Mouse (Mus musculus) hindbrain, embryonic 12.5 days (tissue): Measurements from ENCODE around the gene Sphk2. TPM values are rescaled to one million over a fixed set of nuclear protein-coding genes. Genes with fewer than 3 reads are reported as not detected.
A peak's percentile ranks its signal among the peaks of the same experiment; 100 is the strongest.

ENCODE experiments used
- ATAC-seq: fragments of 200-750 bp; cut with Nextera tagmentation; 2 replicates; pipeline ENCODE4 v1.8.0; 2017; ENCODE audit warnings: moderate TSS enrichment; ENCODE audit not compliant: low FRiP score
- H3K27ac ChIP-seq: fragments of 300-500 bp; sonication (generic); 2 replicates; pipeline ENCODE4 v1.5.1; 2016; ENCODE audit warnings: mild to moderate bottlenecking
- H3K27me3 ChIP-seq: fragments of 300-500 bp; sonication (generic); 2 replicates; pipeline ENCODE4 v1.6.1; 2016; ENCODE audit warnings: mild to moderate bottlenecking
- H3K36me3 ChIP-seq: fragments of 300-500 bp; sonication (generic); 2 replicates; pipeline ENCODE4 v1.6.1; 2016; ENCODE audit warnings: mild to moderate bottlenecking
- H3K4me1 ChIP-seq: fragments of 300-500 bp; sonication (generic); 2 replicates; pipeline ENCODE4 v1.6.1; 2016
- H3K4me2 ChIP-seq: fragments of 300-500 bp; sonication (generic); replicated peaks from 2 replicates; pipeline ENCODE4 v1.6.1; 2016; ENCODE audit warnings: mild to moderate bottlenecking
- H3K4me3 ChIP-seq: fragments of 300-500 bp; sonication (generic); 2 replicates; pipeline ENCODE4 v1.5.1; 2016; ENCODE audit warnings: mild to moderate bottlenecking
- H3K9ac ChIP-seq: fragments of 300-500 bp; sonication (generic); 2 replicates; pipeline ENCODE4 v1.6.1; 2016; ENCODE audit warnings: mild to moderate bottlenecking, moderate library complexity
- H3K9me3 ChIP-seq: fragments of 300-500 bp; sonication (generic); replicated peaks from 2 replicates; pipeline ENCODE4 v1.6.1; 2016; ENCODE audit warnings: mild to moderate bottlenecking
- WGBS: fragments of 180-500 bp; shearing (Covaris S2); methylation state at CpG from one replicate; pipeline ENCODE4 v1.1.7; 2016; 5-methylcytosine and 5-hydroxymethylcytosine counted together
- polyA plus RNA-seq: library from polyadenylated mRNA; unstranded; fragments of >200 nt; fragmentation: Nextera tagmentation; extraction: Ambion mirVana; gene quantifications from 2 replicates; pipeline ENCODE4 v1.2.1, GENCODE M21; 2016

Sphk2 gene
- polyA plus RNA-seq, 1 experiment from 2014 or later, result 30.3 TPM

DNA sequence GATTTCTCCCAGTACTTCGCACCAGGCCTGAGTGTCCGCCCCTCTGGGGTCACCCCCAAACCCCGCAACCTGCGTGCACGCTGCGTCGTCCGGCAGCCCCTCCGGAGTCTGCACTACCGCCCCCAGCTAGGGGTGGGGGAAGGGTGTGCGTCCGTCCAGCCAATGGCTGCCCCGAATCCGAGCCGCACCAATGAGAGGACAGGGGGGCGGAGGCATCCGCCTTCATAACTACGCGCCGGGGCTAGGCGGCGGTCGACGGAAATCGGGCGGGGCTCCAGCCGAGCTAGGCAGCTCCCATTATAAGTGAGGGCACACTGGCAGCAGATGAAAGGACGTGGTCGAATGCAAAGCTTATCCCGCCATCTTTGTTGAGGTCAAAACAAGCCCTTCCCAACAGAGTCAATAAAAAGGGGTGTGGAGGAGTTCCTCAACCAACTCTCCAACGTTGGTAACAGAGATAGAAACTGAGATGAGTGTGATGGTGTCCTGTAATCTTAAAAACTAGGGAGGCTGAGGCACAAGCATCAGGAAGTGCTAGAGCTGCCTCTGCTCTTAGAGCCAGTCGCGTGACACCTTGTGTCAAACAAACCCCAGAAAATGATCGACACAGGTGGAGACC, 2.6 kb downstream of the Sphk2 start, which contains the start of gene Rpl18:
Rpl18 (plus strand) TSS at position 368 of the 619 bp plus-strand sequence.
- 8% methylated on average over 34 of the region's 34 CpGs for WGBS
- Histone ChIP-seq H3K4me1 (peaks cover 48% of the 10 kb centered on the region), H3K27ac (peak within 1 kb of the TSS; percentile 70), H3K9ac (peak within 1 kb of the TSS; percentile 78), H3K27me3 (no peaks in the 10 kb centered on the region), H3K4me2 (peak within 1 kb of the TSS; percentile 93), H3K4me3 (peak within 1 kb of the TSS; percentile 87), H3K9me3 (no peaks in the 10 kb centered on the region), H3K36me3 (peaks cover 45% of the 10 kb centered on the region)
- peak; percentile 90 for ATAC-seq

GRCm38 (mm10) chr7:45714630-45715089, 3.1 kb downstream of the Sphk2 start:
- Histone ChIP-seq H3K27me3 (no peaks in the 10 kb centered on the region), H3K4me2 (peak overlapping the region; percentile 93), H3K36me3 (peaks cover 40% of the 10 kb centered on the region), H3K4me1 (peaks cover 49% of the 10 kb centered on the region), H3K9me3 (no peaks in the 10 kb centered on the region), H3K4me3 (peak overlapping the region; percentile 87), H3K9ac (peak overlapping the region; percentile 78), H3K27ac (peak overlapping the region; percentile 70)
- 11% methylated on average over 14 of the region's 14 CpGs for WGBS
- peak; percentile 64; the same call in 1 of the 2 replicates for ATAC-seq

- H3K4me1 ChIP-seq, result peaks cover 49% of the 10 kb centered on the region
- no peak for ATAC-seq
Observed at GRCm38 (mm10) chr7:45713881-45714520, 3.8 kb downstream of the Sphk2 start.

GRCm38 (mm10) chr7:45713396-45713795, 4.4 kb downstream of the Sphk2 start:
- Histone ChIP-seq H3K36me3 (peaks cover 35% of the 10 kb centered on the region), H3K4me2 (no peak overlapping the region), H3K4me3 (no peak overlapping the region), H3K27ac (no peak overlapping the region), H3K27me3 (no peaks in the 10 kb centered on the region), H3K9me3 (no peaks in the 10 kb centered on the region), H3K9ac (no peak overlapping the region), H3K4me1 (peaks cover 50% of the 10 kb centered on the region)
- WGBS, result 94% methylated on average over 16 of the region's 16 CpGs
- no peak for ATAC-seq

More at GRCm38 (mm10) chr7:45713881-45714520, 3.8 kb downstream of the Sphk2 start:
- no peaks in the 10 kb centered on the region for H3K27me3 ChIP-seq
- no peak overlapping the region for H3K27ac ChIP-seq
- H3K4me3 ChIP-seq, result peak overlapping the region; percentile 87
- H3K9ac ChIP-seq, result peak overlapping the region; percentile 78
- H3K9me3 ChIP-seq, result no peaks in the 10 kb centered on the region
- 78% methylated on average over 6 of the region's 6 CpGs for WGBS
- peaks cover 35% of the 10 kb centered on the region for H3K36me3 ChIP-seq
- H3K4me2 ChIP-seq, result peak overlapping the region; percentile 93

DNA sequence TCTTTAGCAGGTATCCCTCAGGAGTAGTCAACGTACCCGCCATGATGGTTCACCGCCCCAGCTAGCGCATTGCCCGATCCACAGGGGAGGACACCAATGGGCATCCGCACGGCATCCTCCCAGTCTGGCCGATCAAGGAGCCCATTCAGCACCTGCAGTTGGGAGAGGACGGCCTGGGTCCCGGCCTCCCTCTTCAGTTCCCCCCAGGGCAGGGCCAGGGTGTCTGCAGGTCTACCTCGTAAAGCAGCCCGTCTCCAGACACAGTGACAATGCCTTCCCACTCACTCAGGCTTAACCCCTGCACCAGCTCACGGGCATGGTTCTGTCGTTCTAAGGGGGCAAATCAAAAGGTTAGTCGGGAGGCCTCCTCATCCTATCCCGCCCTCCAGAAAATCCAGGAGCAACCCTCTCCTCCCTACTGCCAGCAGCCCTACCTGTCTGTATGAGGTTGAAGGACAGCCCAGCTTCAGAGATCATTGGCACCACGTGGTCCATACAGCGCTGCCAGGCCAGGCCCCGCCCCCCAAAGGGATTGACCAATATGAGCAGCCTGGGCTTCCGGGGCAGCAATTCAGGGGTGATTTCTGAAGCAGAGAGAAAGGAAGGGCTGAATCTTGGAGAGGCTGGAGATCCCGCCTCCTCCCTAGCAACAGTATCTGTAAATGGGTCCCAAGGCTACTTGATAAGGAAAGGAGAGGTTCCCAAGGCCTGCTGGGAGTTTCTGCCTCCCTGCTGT, 5.6 kb downstream of the Sphk2 start:
- H3K9me3 ChIP-seq, result no peaks in the 10 kb centered on the region
- no peak overlapping the region for H3K4me3 ChIP-seq
- H3K27me3 ChIP-seq, result no peaks in the 10 kb centered on the region
- peaks cover 35% of the 10 kb centered on the region for H3K36me3 ChIP-seq
- H3K9ac ChIP-seq, result no peak overlapping the region
- no peak for ATAC-seq
- H3K27ac ChIP-seq, result no peak overlapping the region
- 89% methylated on average over 21 of the region's 21 CpGs for WGBS
- no peak overlapping the region for H3K4me2 ChIP-seq
- H3K4me1 ChIP-seq, result peaks cover 61% of the 10 kb centered on the region

DNA sequence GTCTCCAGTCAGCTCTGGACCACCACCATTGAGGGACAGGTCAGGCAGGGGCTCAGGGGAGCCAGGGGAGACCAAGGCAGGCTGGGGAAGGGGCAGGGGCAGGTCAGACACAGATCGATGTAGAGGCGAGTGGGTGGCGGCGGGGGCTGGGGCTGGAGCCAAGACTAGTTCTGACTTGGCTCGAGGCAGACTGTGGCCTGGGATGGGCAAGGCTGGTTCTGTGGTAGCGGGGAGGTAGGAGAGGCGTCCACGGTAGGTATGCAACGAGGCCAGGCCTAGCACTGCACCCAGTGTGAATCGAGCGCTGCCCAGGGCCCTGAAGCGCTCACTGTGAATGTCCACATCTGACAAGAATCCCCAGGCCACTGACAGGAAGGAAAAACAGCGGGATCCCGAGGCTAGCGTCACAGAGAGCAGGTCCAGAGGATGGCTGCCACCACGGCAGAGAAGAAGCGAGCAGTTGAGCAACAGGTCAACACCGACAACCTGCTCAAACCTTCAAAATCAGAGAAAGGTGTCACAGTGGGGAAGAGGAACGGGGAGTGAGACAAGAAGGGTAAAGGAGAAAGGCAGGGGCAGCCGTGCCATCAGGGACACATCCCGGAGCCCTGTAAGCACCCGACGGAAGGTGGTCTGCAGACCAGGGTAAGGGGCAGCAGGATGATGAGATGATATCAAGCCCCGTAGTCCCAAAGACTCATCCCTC, 6.3 kb downstream of the Sphk2 start:
- 90% methylated on average over 24 of the region's 24 CpGs for WGBS
- Histone ChIP-seq H3K4me2 (no peak overlapping the region), H3K4me3 (no peak overlapping the region)

DNA sequence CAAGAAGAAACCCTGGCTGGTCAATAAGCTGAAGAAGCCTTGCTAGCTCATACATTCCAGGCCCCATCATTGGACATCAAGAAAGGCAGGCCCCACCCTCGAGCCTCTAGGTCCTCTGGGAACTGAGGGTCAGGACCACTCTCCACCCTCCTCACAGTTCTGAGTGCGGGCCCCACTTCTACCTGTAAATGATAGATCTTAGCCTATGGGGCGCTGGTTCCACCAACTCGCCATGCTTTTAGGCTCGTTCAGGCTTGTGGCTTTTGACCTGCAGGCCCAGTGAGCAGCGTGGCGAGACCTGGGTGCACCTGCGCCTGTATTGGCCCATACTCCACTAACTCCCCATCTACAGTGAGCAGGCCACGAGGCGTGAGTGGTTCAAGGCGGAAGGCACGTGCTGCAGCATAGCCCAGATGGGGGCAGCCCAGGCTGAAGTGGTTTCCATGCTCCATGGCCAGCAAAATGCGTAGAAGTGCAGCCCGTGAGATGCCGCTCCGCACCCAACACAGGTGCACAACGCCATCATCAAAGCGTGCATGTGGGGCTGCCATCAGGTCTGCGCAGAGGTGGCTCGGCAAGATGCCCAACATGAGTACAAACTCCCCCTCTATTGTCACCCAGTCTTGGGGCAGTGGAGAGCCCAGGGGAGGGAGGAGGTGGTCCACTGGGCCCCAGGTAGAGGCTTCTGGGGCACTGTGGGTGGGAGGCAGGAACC, 7.2 kb downstream of the Sphk2 start:
- Histone ChIP-seq H3K27ac (0 out of 2 replicates have a peak overlapping the region, but pooled peaks have one; percentile 69), H3K36me3 (peaks cover 35% of the 10 kb centered on the region), H3K9me3 (no peaks in the 10 kb centered on the region), H3K4me2 (no peak overlapping the region), H3K9ac (no peak overlapping the region), H3K27me3 (no peaks in the 10 kb centered on the region), H3K4me3 (no peak overlapping the region), H3K4me1 (peaks cover 61% of the 10 kb centered on the region)
- WGBS, result 94% methylated on average over 20 of the region's 20 CpGs
- no peak for ATAC-seq

More for the DNA sequence above, 6.3 kb downstream of the Sphk2 start:
- peaks cover 35% of the 10 kb centered on the region for H3K36me3 ChIP-seq
- no peak overlapping the region for H3K27ac ChIP-seq
- H3K4me1 ChIP-seq, result peaks cover 61% of the 10 kb centered on the region
- H3K9me3 ChIP-seq, result no peaks in the 10 kb centered on the region
- H3K9ac ChIP-seq, result no peak overlapping the region
- no peak for ATAC-seq
- no peaks in the 10 kb centered on the region for H3K27me3 ChIP-seq

- H3K4me2 ChIP-seq, result peak overlapping the region; percentile 16; the same call in 1 of the 2 replicates
- H3K4me1 ChIP-seq, result peaks cover 63% of the 10 kb centered on the region
- ATAC-seq, result no peak
- WGBS, result 63% methylated on average over 14 of the region's 14 CpGs
- H3K27ac ChIP-seq, result peak overlapping the region; percentile 69
- no peak overlapping the region for H3K4me3 ChIP-seq
- H3K36me3 ChIP-seq, result peaks cover 35% of the 10 kb centered on the region
- H3K9ac ChIP-seq, result no peak overlapping the region; the same call in 1 of the 2 replicates
- no peaks in the 10 kb centered on the region for H3K27me3 ChIP-seq
- H3K9me3 ChIP-seq, result no peaks in the 10 kb centered on the region
Observed at GRCm38 (mm10) chr7:45709677-45710355, 8.0 kb downstream of the Sphk2 start.

DNA sequence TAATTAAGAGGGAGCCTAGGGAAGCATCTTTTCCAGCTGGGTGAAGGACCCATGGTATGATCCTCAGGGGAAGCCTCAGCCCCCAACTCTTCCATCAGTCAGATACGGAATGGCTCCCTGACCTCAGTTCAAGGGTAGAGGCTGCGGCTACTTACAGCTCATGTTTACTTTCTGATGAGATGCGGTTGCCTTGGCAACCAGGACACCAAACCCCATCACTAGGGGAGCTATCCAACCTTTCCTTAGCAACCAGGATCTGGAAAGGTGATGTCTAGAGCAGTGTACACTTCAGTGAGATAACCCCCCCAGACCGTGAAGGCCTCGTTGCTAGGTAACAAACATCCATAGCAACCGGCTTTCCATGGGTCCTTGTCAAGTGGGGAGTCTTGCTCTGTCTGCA, 8.8 kb downstream of the Sphk2 start:
- WGBS, result 32% methylated on average over 6 of the region's 6 CpGs
- H3K27ac ChIP-seq, result peak overlapping the region; percentile 69
- no peaks in the 10 kb centered on the region for H3K27me3 ChIP-seq
- H3K4me1 ChIP-seq, result peaks cover 55% of the 10 kb centered on the region
- ATAC-seq, result 0 out of 2 replicates have a peak, but pooled peaks have one; percentile 2
- no peaks in the 10 kb centered on the region for H3K9me3 ChIP-seq
- H3K36me3 ChIP-seq, result peaks cover 35% of the 10 kb centered on the region
- no peak overlapping the region for H3K4me3 ChIP-seq
- H3K4me2 ChIP-seq, result peak overlapping the region; percentile 94; the same call in 1 of the 2 replicates
- no peak overlapping the region for H3K9ac ChIP-seq

GRCm38 (mm10) chr7:45708221-45708761, 9.5 kb downstream of the Sphk2 start:
- H3K27ac ChIP-seq, result peak overlapping the region; percentile 49
- WGBS, result 47% methylated on average over 13 of the region's 13 CpGs

More at GRCm38 (mm10) chr7:45708221-45708761, 9.5 kb downstream of the Sphk2 start:
- peak overlapping the region; percentile 94 for H3K4me2 ChIP-seq
- peaks cover 60% of the 10 kb centered on the region for H3K4me1 ChIP-seq
- H3K36me3 ChIP-seq, result peaks cover 31% of the 10 kb centered on the region
- H3K4me3 ChIP-seq, result no peak overlapping the region
- H3K27me3 ChIP-seq, result no peaks in the 10 kb centered on the region
- no peak overlapping the region for H3K9ac ChIP-seq
- ATAC-seq, result no peak
- H3K9me3 ChIP-seq, result no peaks in the 10 kb centered on the region
